Mouse (Mus musculus) kidney, postnatal 0 days (tissue): ENCODE results near the gene Foxm1. TPM values are rescaled to one million over a fixed set of nuclear protein-coding genes. Genes with fewer than 3 reads are reported as not detected.

Source experiments
- ATAC-seq: fragments of 200-750 bp; cut with Nextera tagmentation; replicated peaks from 2 replicates; pipeline ENCODE4 v1.8.0; 2017; ENCODE audit warnings: low read depth, moderate number of reproducible peaks, moderate TSS enrichment, moderate library complexity; ENCODE audit not compliant: low FRiP score
- DNase-seq: peaks from one replicate; pipeline ENCODE4 v3.0.0-alpha.2; 2016; ENCODE audit warnings: low spot score
- H3K27ac ChIP-seq: fragments of 300-500 bp; sonication (generic); 2 replicates; pipeline ENCODE4 v1.5.1; 2014; ENCODE audit warnings: mild to moderate bottlenecking
- H3K27me3 ChIP-seq: fragments of 300-500 bp; sonication (generic); 2 replicates; pipeline ENCODE4 v1.6.1; 2014; ENCODE audit warnings: low read length, mixed read lengths; ENCODE audit not compliant: insufficient read depth
- H3K36me3 ChIP-seq: fragments of 300-500 bp; sonication (generic); 2 replicates; pipeline ENCODE4 v1.6.1; 2014; ENCODE audit warnings: low read length, mixed read lengths; ENCODE audit not compliant: insufficient read depth
- H3K4me1 ChIP-seq: fragments of 300-500 bp; sonication (generic); replicated peaks from 2 replicates; pipeline ENCODE4 v1.6.1; 2014; ENCODE audit warnings: antibody characterized with exemption, low read length, mixed read lengths; ENCODE audit not compliant: insufficient read depth
- H3K4me2 ChIP-seq: fragments of 300-500 bp; sonication (generic); 2 replicates; pipeline ENCODE4 v1.6.1; 2014; ENCODE audit warnings: mild to moderate bottlenecking, low read length, moderate library complexity, mixed read lengths
- H3K4me3 ChIP-seq: fragments of 300-500 bp; sonication (generic); replicated peaks from 2 replicates; pipeline ENCODE4 v1.5.1; 2014; ENCODE audit warnings: low read depth, low read length
- H3K9ac ChIP-seq: fragments of 300-500 bp; sonication (generic); 2 replicates; pipeline ENCODE4 v1.6.1; 2014; ENCODE audit warnings: low read depth, low read length
- H3K9me3 ChIP-seq: fragments of 300-500 bp; sonication (generic); replicated peaks from 2 replicates; pipeline ENCODE4 v1.6.1; 2016; ENCODE audit warnings: low read length, inconsistent platforms, mixed read lengths
- CTCF ChIP-seq: IDR thresholded peaks from 2 replicates; pipeline ENCODE4 v1.5.1; 2016; ENCODE audit warnings: antibody characterized with exemption, low read depth, mild to moderate bottlenecking, moderate library complexity
- WGBS: fragments of 180-500 bp; shearing (Covaris S2); extraction: QIAGEN DNeasy Blood & Tissue Kit; methylation state at CpG from one replicate; pipeline ENCODE4 v1.1.7; 2014; 5-methylcytosine and 5-hydroxymethylcytosine counted together
- polyA plus RNA-seq: library from polyadenylated mRNA; unstranded; fragments of >200 nt; fragmentation: Nextera tagmentation; extraction: Ambion mirVana; gene quantifications from 2 replicates; pipeline ENCODE4 v1.2.1, GENCODE M21; 2015

Gene Foxm1
- polyA plus RNA-seq, 1 experiment from 2014 or later: 11.8 TPM

DNA sequence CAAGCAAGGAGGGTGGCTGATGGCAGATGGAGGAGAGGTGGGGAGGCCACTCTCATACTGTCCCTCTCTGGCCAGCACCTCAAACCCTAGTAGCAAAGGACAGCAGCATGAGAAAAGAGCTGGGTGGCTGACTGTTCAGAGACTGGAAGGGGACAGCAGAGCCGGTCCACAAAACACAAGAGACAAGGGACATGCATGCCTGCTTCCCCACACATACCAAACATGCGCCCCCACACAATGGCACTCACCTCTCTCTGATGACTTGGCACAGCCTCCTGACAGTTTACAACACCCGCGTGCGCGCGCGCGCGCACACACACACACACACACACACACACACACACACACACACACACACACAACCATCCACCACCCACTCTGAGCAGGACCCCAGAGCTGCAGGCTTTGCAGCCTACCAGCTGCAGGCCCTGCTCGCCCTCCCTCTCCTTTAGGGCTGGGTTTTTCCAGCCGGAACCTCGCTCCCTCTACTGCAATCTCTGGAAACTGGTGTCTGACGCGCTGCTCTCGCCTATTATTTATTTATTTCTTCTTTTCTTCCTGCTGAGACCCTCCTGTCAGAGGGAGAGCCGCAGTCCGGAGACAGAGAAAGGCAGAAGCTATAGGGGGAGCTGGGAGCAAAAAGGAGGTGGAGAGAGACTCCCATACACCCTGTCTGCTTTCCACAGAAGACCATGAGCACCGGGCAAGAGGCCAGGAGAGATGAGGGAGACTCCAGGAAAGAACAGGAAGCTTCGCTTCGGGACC lies 36.8 kb downstream of the Foxm1 start:
- peak overlapping the region; percentile 71 for H3K27ac ChIP-seq
- peak; percentile 76 for ATAC-seq
- 13% methylated on average over 13 of the region's 21 CpGs for WGBS

DNA sequence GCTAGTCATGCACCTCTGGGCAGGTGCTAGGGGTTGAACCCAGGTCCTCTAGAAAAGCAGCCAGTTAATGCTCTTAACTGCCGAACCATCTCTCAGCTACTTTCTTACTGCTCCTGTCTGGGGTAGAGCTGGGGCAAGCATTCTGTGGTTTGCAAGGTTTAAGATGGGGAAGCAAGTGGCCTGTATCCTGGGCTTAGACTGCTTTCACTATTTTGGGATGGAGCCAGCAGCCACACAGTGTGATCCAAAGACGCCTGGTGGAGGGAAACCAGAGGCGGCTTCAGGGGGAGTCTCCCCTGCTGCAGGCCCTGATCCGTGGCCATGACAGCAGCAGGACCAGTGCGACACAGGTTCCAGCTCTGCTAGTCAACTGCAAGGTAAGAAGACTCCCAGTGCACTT lies 41.9 kb downstream of the Foxm1 start:
- DNase-seq: peak; percentile 9

More for the DNA sequence above, 36.8 kb downstream of the Foxm1 start:
- no peaks in the 10 kb centered on the region for H3K27me3 ChIP-seq
- peak overlapping the region; percentile 31 for H3K9ac ChIP-seq
- peak; percentile 89 for DNase-seq
- H3K4me1 ChIP-seq: 0 out of 2 replicates have a peak, but pooled peaks cover 9% of the 10 kb centered on the region
- no peaks in the 10 kb centered on the region for H3K9me3 ChIP-seq
- peak overlapping the region; percentile 53 for H3K4me2 ChIP-seq
- no peak for TF ChIP-seq CTCF
- no peaks in the 10 kb centered on the region for H3K36me3 ChIP-seq
- H3K4me3 ChIP-seq: peak overlapping the region; percentile 30

DNA sequence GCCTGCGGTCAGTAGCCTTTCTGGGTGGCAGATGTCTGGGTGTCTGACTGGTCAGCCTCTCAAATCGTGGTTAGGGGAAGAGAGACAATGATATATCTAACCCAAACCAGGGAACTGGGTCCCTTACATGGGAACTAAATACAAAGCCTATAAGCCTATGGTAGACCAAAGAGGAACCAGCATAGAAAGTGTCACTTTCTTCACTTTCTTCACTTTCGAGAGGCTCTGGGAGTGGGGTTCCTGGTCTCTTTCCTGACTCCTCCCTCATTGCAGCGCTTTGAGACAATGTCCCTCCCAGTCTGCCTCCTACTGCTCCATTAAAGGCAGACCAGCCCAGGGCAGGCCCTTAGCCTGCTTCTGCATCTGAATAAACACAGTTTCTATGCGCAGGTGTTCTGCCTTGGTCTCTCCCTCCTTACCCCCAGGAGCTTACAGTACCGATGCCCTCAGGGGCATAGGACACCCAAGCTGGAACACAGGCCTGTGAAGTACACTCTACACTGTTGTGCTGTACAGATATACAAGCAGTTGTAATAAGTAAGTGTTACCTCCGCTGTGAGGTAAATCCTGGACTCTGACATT lies 45.9 kb downstream of the Foxm1 start:
- ATAC-seq: peak; percentile 33; the same call in 1 of the 2 replicates
- H3K27me3 ChIP-seq: no peaks in the 10 kb centered on the region
- H3K4me3 ChIP-seq: no peak overlapping the region
- no peak overlapping the region for H3K27ac ChIP-seq
- H3K4me1 ChIP-seq: no peaks in the 10 kb centered on the region
- no peak overlapping the region for H3K9ac ChIP-seq
- 80% methylated on average over 7 of the region's 7 CpGs for WGBS
- no peak for DNase-seq
- H3K9me3 ChIP-seq: no peaks in the 10 kb centered on the region
- peaks cover 37% of the 10 kb centered on the region for H3K36me3 ChIP-seq
- H3K4me2 ChIP-seq: no peak overlapping the region
- no peak for TF ChIP-seq CTCF

More for the DNA sequence above, 41.9 kb downstream of the Foxm1 start:
- Histone ChIP-seq H3K4me1 (0 out of 2 replicates have a peak, but pooled peaks cover 9% of the 10 kb centered on the region), H3K4me3 (no peak overlapping the region), H3K9me3 (no peaks in the 10 kb centered on the region), H3K27me3 (no peaks in the 10 kb centered on the region), H3K36me3 (peaks cover 21% of the 10 kb centered on the region), H3K4me2 (no peak overlapping the region), H3K27ac (no peak overlapping the region), H3K9ac (no peak overlapping the region)
- WGBS: 49% methylated on average over 5 of the region's 5 CpGs
- no peak for ATAC-seq
- TF ChIP-seq CTCF: no peak

DNA sequence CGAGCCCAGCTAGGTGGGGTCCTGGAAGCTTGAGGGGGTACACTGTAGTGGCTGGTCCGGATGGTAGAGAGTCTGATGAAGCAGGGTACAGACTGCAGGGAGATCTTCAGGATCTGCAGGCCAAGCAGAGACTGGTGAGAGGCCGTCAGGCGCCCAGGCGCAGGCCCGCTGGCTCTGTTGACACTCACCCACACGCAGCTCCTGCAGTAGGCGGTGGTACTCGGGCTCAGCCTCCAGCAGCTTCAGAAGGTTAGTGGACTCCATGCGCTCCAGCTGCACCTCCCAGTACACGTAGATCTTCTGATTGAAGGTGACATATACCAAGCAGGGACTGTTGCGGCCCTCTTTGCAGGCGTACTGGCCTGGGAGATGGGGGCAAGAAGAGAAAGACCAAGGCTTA lies 47.5 kb downstream of the Foxm1 start:
- no peaks in the 10 kb centered on the region for H3K27me3 ChIP-seq
- no peak overlapping the region for H3K27ac ChIP-seq
- no peak overlapping the region for H3K4me2 ChIP-seq
- H3K4me3 ChIP-seq: no peak overlapping the region
- no peaks in the 10 kb centered on the region for H3K9me3 ChIP-seq
- H3K4me1 ChIP-seq: no peaks in the 10 kb centered on the region
- DNase-seq (no peak), ATAC-seq (no peak)
- peaks cover 37% of the 10 kb centered on the region for H3K36me3 ChIP-seq
- TF ChIP-seq CTCF: no peak
- WGBS: 97% methylated on average over 13 of the region's 13 CpGs
- H3K9ac ChIP-seq: no peak overlapping the region

DNA sequence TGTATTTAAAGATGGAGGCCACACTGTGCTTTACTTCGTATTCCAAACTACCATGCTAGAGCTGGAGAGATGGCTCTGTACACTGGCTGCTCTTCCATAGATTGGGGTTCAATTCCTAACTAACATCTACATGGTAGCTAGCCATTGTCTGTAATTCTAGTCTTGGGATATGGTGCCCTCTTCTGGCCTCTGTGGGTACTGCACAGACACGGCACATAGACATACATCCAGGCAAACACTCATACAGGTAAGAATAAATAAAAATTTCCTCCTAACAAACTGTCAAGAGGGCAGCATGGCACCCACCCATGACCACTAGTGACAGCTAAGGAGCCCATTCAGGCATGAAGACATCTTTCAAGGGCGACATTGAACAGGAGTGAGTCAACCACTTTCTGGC lies 48.3 kb downstream of the Foxm1 start:
- 10% methylated on average over 3 of the region's 3 CpGs for WGBS
- TF ChIP-seq CTCF: peak; percentile 97
- Histone ChIP-seq H3K36me3 (peaks cover 41% of the 10 kb centered on the region), H3K9me3 (no peaks in the 10 kb centered on the region), H3K27me3 (no peaks in the 10 kb centered on the region), H3K4me2 (no peak overlapping the region), H3K27ac (no peak overlapping the region), H3K4me3 (no peak overlapping the region), H3K4me1 (no peaks in the 10 kb centered on the region), H3K9ac (no peak overlapping the region)
- ATAC-seq: peak; percentile 53; the same call in 1 of the 2 replicates
- DNase-seq: peak; percentile 79

DNA sequence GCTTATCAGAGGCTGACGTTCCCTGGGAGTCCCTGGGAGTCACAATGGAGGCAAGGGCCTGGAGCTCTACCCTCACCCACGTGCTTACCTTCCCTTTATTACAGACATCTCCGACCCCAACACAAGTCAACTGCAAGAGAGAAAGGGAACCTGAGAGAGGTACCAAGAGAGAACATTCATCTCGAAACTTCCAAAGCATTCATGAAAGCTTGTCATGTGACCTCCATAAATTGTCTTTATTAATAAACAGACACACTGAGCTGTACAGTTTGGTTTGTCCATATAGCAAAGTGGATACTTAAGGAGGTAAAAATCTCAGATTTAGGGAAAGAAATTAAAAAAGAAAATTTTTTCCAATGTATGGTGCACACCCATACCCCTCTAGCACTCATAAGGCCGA lies 53.4 kb downstream of the Foxm1 start:
- DNase-seq (no peak), ATAC-seq (no peak)
- no peaks in the 10 kb centered on the region for H3K27me3 ChIP-seq
- WGBS: 82% methylated on average over 5 of the region's 5 CpGs
- TF ChIP-seq CTCF: no peak
- H3K9ac ChIP-seq: no peak overlapping the region
- peaks cover 11% of the 10 kb centered on the region for H3K36me3 ChIP-seq
- no peak overlapping the region for H3K27ac ChIP-seq
- H3K4me1 ChIP-seq: no peaks in the 10 kb centered on the region
- no peak overlapping the region for H3K4me3 ChIP-seq
- H3K9me3 ChIP-seq: no peaks in the 10 kb centered on the region
- no peak overlapping the region for H3K4me2 ChIP-seq
